Mouse (Mus musculus): Measurements from ENCODE around the gene Prkg1. TPM values are rescaled to one million over a fixed set of nuclear protein-coding genes. Genes with fewer than 3 reads are reported as not detected.
A peak's percentile ranks its signal among the peaks of the same experiment; 100 is the strongest.

Prkg1 gene
- total RNA-seq, 1 experiment = 1.5 TPM

DNA sequence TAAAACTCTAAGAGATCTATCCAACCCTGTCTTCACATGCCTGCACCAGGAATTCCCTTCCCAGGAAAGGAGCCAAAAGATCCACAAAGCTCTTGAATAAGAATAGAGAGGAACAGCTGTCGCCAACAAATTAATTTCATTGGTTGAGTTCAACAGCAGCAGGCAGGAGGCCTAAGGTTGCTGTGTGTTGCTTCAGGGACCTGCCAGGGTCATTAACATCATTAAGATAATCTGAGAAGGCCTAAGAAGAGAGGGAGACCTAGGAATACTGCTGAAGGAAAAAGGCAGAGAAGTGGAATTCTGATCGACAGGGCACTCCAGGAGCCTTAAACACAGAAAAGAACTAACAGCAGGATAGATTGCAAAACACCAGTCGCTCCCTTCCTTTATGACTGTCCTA is 413.0 kb downstream of the Prkg1 start:
- H3K27ac ChIP-seq (ENCODE audit: insufficient read depth, low read depth, low read length, poor library complexity, severe bottlenecking) = no peak overlapping the region
- in situ Hi-C loops (cut with MboI; ENCODE audit: low sequenced_read_pairs in 2 of 2, unreplicated experiment in 2 of 2) = no loop called here

DNA sequence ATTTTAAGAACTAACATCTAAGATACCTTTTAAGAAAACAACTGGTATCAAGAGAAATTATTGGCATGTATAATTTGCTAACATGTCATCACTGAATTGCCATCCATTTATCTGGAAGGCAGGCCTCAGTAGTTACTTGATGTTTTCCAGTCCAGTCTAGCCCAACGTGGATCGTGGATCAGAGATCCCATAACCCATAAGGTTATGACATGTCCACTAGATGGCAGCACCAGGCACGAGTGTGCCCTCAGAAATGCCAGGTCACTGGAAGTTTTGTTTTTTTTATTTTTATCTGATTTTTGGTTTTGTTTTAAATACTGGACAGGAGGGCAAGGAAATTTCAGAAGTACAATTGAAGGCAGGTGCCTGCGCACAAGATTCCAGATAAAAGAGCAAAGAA is 422.7 kb downstream of the Prkg1 start:
- TF ChIP-seq ZNF384 (IDR thresholded peaks at IDR 0.05; ENCODE audit: low read depth, low read length) (peak; percentile 67; the same call in 1 of the 2 replicates), ZC3H11A (IDR thresholded peaks at IDR 0.05; ENCODE audit: borderline replicate concordance, low read depth, low read length) (peak; percentile 28; the same call in 1 of the 2 replicates), HCFC1 (IDR thresholded peaks at IDR 0.05; ENCODE audit: borderline replicate concordance, insufficient read depth, low read length) (no peak), MAFK (IDR thresholded peaks at IDR 0.05; ENCODE audit: insufficient read depth, low read depth, low read length) (0 out of 2 replicates have a peak, but pooled peaks have one; percentile 18)
- H3K4me3 ChIP-seq (ENCODE audit: insufficient read depth in 1 of 2, low read depth in 1 of 2, low read length in 2 of 2, poor library complexity in 1 of 2, severe bottlenecking in 1 of 2) = no peak overlapping the region
- no peaks in the 10 kb centered on the region for H3K9me3 ChIP-seq (ENCODE audit: control insufficient read depth, insufficient read depth, low read depth, low read length)
- in situ Hi-C loops (cut with MboI; ENCODE audit: low sequenced_read_pairs in 2 of 2, unreplicated experiment in 2 of 2) = no loop called here
- H3K9ac ChIP-seq (ENCODE audit: insufficient read depth, low read depth, low read length, poor library complexity, severe bottlenecking) = no peak overlapping the region
- peak; percentile 53 for DNase-seq (ENCODE audit: low read depth, low spot score)
- H3K4me1 ChIP-seq (ENCODE audit: control insufficient read depth in 2 of 2, insufficient read depth in 2 of 2, low read length in 2 of 2, poor library complexity in 1 of 2) = no peaks in the 10 kb centered on the region
- no peaks in the 10 kb centered on the region for H3K36me3 ChIP-seq (ENCODE audit: control insufficient read depth, insufficient read depth, low read length, poor library complexity, severe bottlenecking)
- no peak overlapping the region for H3K27ac ChIP-seq (ENCODE audit: insufficient read depth, low read depth, low read length, poor library complexity, severe bottlenecking)

More for the DNA sequence above, 413.0 kb downstream of the Prkg1 start:
- Histone ChIP-seq H3K36me3 (ENCODE audit: control insufficient read depth, insufficient read depth, low read length, poor library complexity, severe bottlenecking) (no peaks in the 10 kb centered on the region), H3K9me3 (ENCODE audit: control insufficient read depth, insufficient read depth, low read depth, low read length) (no peaks in the 10 kb centered on the region), H3K4me1 (ENCODE audit: control insufficient read depth in 2 of 2, insufficient read depth in 2 of 2, low read length in 2 of 2, poor library complexity in 1 of 2) (no peaks in the 10 kb centered on the region), H3K4me3 (ENCODE audit: insufficient read depth in 1 of 2, low read depth in 1 of 2, low read length in 2 of 2, poor library complexity in 1 of 2, severe bottlenecking in 1 of 2) (no peak overlapping the region), H3K9ac (ENCODE audit: insufficient read depth, low read depth, low read length, poor library complexity, severe bottlenecking) (no peak overlapping the region)
- DNase-seq (ENCODE audit: low read depth, low spot score) = no peak
- TF ChIP-seq HCFC1 (IDR thresholded peaks at IDR 0.05; ENCODE audit: borderline replicate concordance, insufficient read depth, low read length) = no peak
- no peak for TF ChIP-seq CHD2 (IDR thresholded peaks at IDR 0.05; ENCODE audit: low read depth, low read length)
- no peak for TF ChIP-seq ZC3H11A (IDR thresholded peaks at IDR 0.05; ENCODE audit: borderline replicate concordance, low read depth, low read length)

DNA sequence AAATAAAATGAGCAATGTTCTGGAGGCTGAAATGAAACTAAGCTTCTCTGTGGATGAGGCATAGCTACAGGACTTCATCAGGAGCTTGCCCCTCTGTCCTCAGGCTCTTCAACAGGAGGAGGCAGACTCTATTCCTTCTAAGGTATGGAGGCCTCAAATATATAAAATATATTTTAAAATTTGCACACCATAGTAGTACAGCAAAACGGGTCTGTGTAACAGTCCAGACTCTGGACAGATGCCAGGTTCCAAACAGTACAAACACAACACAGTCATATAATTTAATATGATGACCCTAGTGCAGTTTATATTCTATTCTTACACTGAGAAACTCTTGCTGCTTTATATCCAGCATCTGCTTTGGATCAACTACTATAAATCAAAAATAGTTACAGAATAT is 423.9 kb downstream of the Prkg1 start:
- Histone ChIP-seq H3K36me3 (ENCODE audit: control insufficient read depth, insufficient read depth, low read length, poor library complexity, severe bottlenecking) (no peaks in the 10 kb centered on the region), H3K9me3 (ENCODE audit: control insufficient read depth, insufficient read depth, low read depth, low read length) (no peaks in the 10 kb centered on the region), H3K4me3 (ENCODE audit: insufficient read depth in 1 of 2, low read depth in 1 of 2, low read length in 2 of 2, poor library complexity in 1 of 2, severe bottlenecking in 1 of 2) (no peak overlapping the region), H3K9ac (ENCODE audit: insufficient read depth, low read depth, low read length, poor library complexity, severe bottlenecking) (no peak overlapping the region), H3K4me1 (ENCODE audit: control insufficient read depth in 2 of 2, insufficient read depth in 2 of 2, low read length in 2 of 2, poor library complexity in 1 of 2) (no peaks in the 10 kb centered on the region), H3K27ac (ENCODE audit: insufficient read depth, low read depth, low read length, poor library complexity, severe bottlenecking) (no peak overlapping the region)
- TF ChIP-seq ZC3H11A (IDR thresholded peaks at IDR 0.05; ENCODE audit: borderline replicate concordance, low read depth, low read length) (no peak), HCFC1 (IDR thresholded peaks at IDR 0.05; ENCODE audit: borderline replicate concordance, insufficient read depth, low read length) (no peak), ZNF384 (IDR thresholded peaks at IDR 0.05; ENCODE audit: low read depth, low read length) (no peak), MAFK (IDR thresholded peaks at IDR 0.05; ENCODE audit: insufficient read depth, low read depth, low read length) (no peak), CHD2 (IDR thresholded peaks at IDR 0.05; ENCODE audit: low read depth, low read length) (no peak)
- DNase-seq (ENCODE audit: low read depth, low spot score) = no peak
- in situ Hi-C loops (cut with MboI; ENCODE audit: low sequenced_read_pairs in 2 of 2, unreplicated experiment in 2 of 2) = no loop called here

DNA sequence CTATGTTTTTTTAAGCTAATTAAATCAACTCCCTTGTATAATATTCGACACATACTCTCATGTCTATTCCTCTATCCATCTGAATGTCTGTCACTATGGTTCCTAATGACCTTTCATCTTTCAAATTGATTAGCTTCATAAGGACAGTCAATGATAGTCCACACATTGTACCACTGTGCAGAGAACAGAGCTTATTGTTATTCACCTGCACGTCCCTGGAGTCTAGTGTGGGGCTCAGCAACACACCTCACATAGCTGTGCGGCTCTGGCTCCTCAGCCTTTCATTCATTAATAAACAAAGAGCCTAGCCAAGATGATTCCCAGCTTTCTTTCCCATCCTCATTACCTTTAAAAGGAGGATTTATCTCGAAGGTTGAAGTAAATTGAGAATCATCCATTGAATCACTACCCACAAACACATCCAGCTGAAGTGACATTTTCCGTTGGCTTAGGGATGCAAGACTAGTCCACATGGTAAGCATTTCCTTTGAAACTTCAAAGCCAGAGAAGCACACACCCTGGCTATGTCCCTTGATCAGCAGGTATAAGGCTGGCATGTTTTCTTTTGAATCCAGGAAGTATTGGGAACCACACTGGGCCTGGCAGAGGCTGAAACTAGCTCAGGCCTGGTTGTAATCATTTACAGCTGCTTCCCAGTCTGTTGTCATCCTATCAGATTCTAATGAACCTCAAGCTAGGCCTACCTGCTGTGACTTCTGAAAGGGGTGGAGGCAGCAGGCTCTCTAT is 426.3 kb downstream of the Prkg1 start:
- no peak overlapping the region for H3K27ac ChIP-seq (ENCODE audit: insufficient read depth, low read depth, low read length, poor library complexity, severe bottlenecking)
- H3K4me3 ChIP-seq (ENCODE audit: insufficient read depth in 1 of 2, low read depth in 1 of 2, low read length in 2 of 2, poor library complexity in 1 of 2, severe bottlenecking in 1 of 2) = no peak overlapping the region

More for the DNA sequence above, 426.3 kb downstream of the Prkg1 start:
- TF ChIP-seq ZNF384 (IDR thresholded peaks at IDR 0.05; ENCODE audit: low read depth, low read length) = no peak
- no peak for TF ChIP-seq MAFK (IDR thresholded peaks at IDR 0.05; ENCODE audit: insufficient read depth, low read depth, low read length)
- TF ChIP-seq HCFC1 (IDR thresholded peaks at IDR 0.05; ENCODE audit: borderline replicate concordance, insufficient read depth, low read length) = no peak
- no peak for TF ChIP-seq ZC3H11A (IDR thresholded peaks at IDR 0.05; ENCODE audit: borderline replicate concordance, low read depth, low read length)
- no peak for TF ChIP-seq CHD2 (IDR thresholded peaks at IDR 0.05; ENCODE audit: low read depth, low read length)
- in situ Hi-C loops (cut with MboI; ENCODE audit: low sequenced_read_pairs in 2 of 2, unreplicated experiment in 2 of 2) = no loop called here
- no peaks in the 10 kb centered on the region for H3K9me3 ChIP-seq (ENCODE audit: control insufficient read depth, insufficient read depth, low read depth, low read length)
- no peaks in the 10 kb centered on the region for H3K36me3 ChIP-seq (ENCODE audit: control insufficient read depth, insufficient read depth, low read length, poor library complexity, severe bottlenecking)
- no peak overlapping the region for H3K9ac ChIP-seq (ENCODE audit: insufficient read depth, low read depth, low read length, poor library complexity, severe bottlenecking)
- DNase-seq (ENCODE audit: low read depth, low spot score) = no peak
- no peaks in the 10 kb centered on the region for H3K4me1 ChIP-seq (ENCODE audit: control insufficient read depth in 2 of 2, insufficient read depth in 2 of 2, low read length in 2 of 2, poor library complexity in 1 of 2)

All from ES-E14 (cell line).